Mouse (Mus musculus) testis, adult 2 months (tissue): Measurements from ENCODE around the gene Bicdl2.

Experiments used
- CTCF ChIP-seq: fragments of 200-500 bp; IDR thresholded peaks from 2 replicates; pipeline ENCODE4 v1.5.1; 2012; ENCODE audit warnings: low read depth, mild to moderate bottlenecking, inconsistent platforms, low read length, moderate library complexity; ENCODE audit not compliant: control insufficient read depth, insufficient read depth, insufficient replicate concordance
- POLR2A ChIP-seq: fragments of 200-500 bp; IDR thresholded peaks from 2 replicates; pipeline ENCODE4 v1.6.1; 2012; ENCODE audit warnings: low read depth, mild to moderate bottlenecking, inconsistent platforms, low read length, moderate library complexity; ENCODE audit not compliant: control insufficient read depth

DNA sequence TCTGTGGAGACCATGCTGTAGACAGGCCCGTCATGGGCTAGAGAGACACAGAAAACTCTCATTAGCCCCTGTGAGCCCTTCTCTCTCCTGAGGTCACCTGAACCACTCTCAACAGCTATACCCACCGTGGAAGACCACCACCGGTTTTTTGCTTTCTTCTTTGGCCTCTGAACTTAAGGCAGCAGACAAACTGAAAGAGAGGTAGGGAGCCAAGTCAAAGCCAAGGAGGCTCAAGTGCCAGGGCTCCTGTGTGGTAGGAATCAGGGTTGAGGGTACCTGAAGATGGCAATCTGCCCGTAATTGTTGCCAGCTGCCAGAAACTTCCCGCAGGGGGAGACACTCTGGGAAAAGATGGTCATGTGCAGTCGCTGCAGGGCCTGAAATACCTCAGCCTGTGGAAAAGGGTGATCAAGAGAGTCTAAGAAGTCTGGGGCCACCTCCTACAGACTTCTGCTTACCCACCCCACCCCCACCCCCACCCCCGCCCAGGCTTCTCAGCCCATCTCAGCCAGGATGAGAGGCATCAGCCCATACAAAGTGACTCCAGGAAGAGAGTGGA lies 10.3 kb downstream of the Bicdl2 start:
- no peak for TF ChIP-seq CTCF
- no peak for TF ChIP-seq POLR2A
